Mouse (Mus musculus): ENCODE data around the gene Ephb4. TPM values are rescaled to one million over a fixed set of nuclear protein-coding genes. Genes with fewer than 3 reads are reported as not detected.

Gene Ephb4
- polyA plus RNA-seq (2016; fragmentation: Nextera tagmentation; extraction: Ambion mirVana) = 27.0 and 28.9 TPM in 2 replicates

- peak within 1 kb of the TSS; percentile 81 for H3K4me2 ChIP-seq (replicated peaks)
- peak within 1 kb of the TSS; percentile 76 for H3K4me3 ChIP-seq
- H3K4me1 ChIP-seq = peaks cover 41% of the 10 kb centered on the region
- peak within 1 kb of the TSS; percentile 94 for H3K9ac ChIP-seq (replicated peaks)
- ATAC-seq (ENCODE audit: low FRiP score, low read depth) = peak; percentile 94
- peaks cover 13% of the 10 kb centered on the region for H3K36me3 ChIP-seq
- H3K27ac ChIP-seq (replicated peaks) = peak within 1 kb of the TSS; percentile 79
- peaks cover 4% of the 10 kb centered on the region; the same call in 1 of the 2 replicates for H3K27me3 ChIP-seq
- H3K9me3 ChIP-seq = no peaks in the 10 kb centered on the region
- 1% methylated on average over 31 of the region's 32 CpGs for WGBS
Observed at GRCm38 (mm10) chr5:137349384-137350204, at the start of gene Ephb4. Gene Ephb4 (plus strand): TSS chr5:137350109.

- Histone ChIP-seq H3K9ac (replicated peaks) (no peak overlapping the region), H3K4me3 (no peak overlapping the region)
- 0 out of 2 replicates have a peak, but pooled peaks have one; percentile 44 for ATAC-seq (ENCODE audit: low FRiP score, low read depth)
Observed at GRCm38 (mm10) chr5:137301253-137301652, 48.7 kb upstream of the Ephb4 start.

GRCm38 (mm10) chr5:137303609-137304008 lies 46.3 kb upstream of the Ephb4 start:
- Histone ChIP-seq H3K4me3 (no peak overlapping the region), H3K9ac (replicated peaks) (peak overlapping the region; percentile 43; the same call in 1 of the 2 replicates), H3K9me3 (no peaks in the 10 kb centered on the region), H3K4me1 (peaks cover 28% of the 10 kb centered on the region), H3K27me3 (no peaks in the 10 kb centered on the region), H3K4me2 (replicated peaks) (no peak overlapping the region), H3K27ac (replicated peaks) (no peak overlapping the region), H3K36me3 (peaks cover 65% of the 10 kb centered on the region)
- ATAC-seq (ENCODE audit: low FRiP score, low read depth) = no peak
- WGBS = 84% methylated on average over 4 of the region's 4 CpGs

More at GRCm38 (mm10) chr5:137301253-137301652, 48.7 kb upstream of the Ephb4 start:
- Histone ChIP-seq H3K4me1 (peaks cover 26% of the 10 kb centered on the region), H3K27ac (replicated peaks) (no peak overlapping the region), H3K36me3 (peaks cover 86% of the 10 kb centered on the region), H3K9me3 (no peaks in the 10 kb centered on the region), H3K4me2 (replicated peaks) (no peak overlapping the region), H3K27me3 (no peaks in the 10 kb centered on the region)
- WGBS = 81% methylated on average over 21 of the region's 21 CpGs

- H3K9me3 ChIP-seq = no peaks in the 10 kb centered on the region
- no peak overlapping the region for H3K4me2 ChIP-seq (replicated peaks)
- H3K4me1 ChIP-seq = peaks cover 28% of the 10 kb centered on the region
- no peak overlapping the region for H3K4me3 ChIP-seq
- H3K36me3 ChIP-seq = peaks cover 65% of the 10 kb centered on the region
- H3K27ac ChIP-seq (replicated peaks) = no peak overlapping the region
- WGBS = 90% methylated on average over 3 of the region's 3 CpGs
- no peaks in the 10 kb centered on the region for H3K27me3 ChIP-seq
- ATAC-seq (ENCODE audit: low FRiP score, low read depth) = no peak
- H3K9ac ChIP-seq (replicated peaks) = peak overlapping the region; percentile 43; the same call in 1 of the 2 replicates
Observed at GRCm38 (mm10) chr5:137304165-137304564, 45.7 kb upstream of the Ephb4 start.

GRCm38 (mm10) chr5:137304816-137305215 lies 45.1 kb upstream of the Ephb4 start:
- peaks cover 65% of the 10 kb centered on the region for H3K36me3 ChIP-seq
- H3K9ac ChIP-seq (replicated peaks) = peak overlapping the region; percentile 11; the same call in 1 of the 2 replicates
- 86% methylated on average over 4 of the region's 4 CpGs for WGBS
- H3K27me3 ChIP-seq = no peaks in the 10 kb centered on the region
- H3K9me3 ChIP-seq = no peaks in the 10 kb centered on the region
- ATAC-seq (ENCODE audit: low FRiP score, low read depth) = no peak
- no peak overlapping the region for H3K27ac ChIP-seq (replicated peaks)
- 0 out of 2 replicates have a peak overlapping the region, but pooled peaks have one; percentile 6 for H3K4me3 ChIP-seq
- peaks cover 28% of the 10 kb centered on the region for H3K4me1 ChIP-seq
- peak overlapping the region; percentile 67 for H3K4me2 ChIP-seq (replicated peaks)

- no peaks in the 10 kb centered on the region for H3K27me3 ChIP-seq
- H3K4me3 ChIP-seq = peak overlapping the region; percentile 94
- H3K9me3 ChIP-seq = no peaks in the 10 kb centered on the region
- H3K27ac ChIP-seq (replicated peaks) = no peak overlapping the region
- peak overlapping the region; percentile 67 for H3K4me2 ChIP-seq (replicated peaks)
- H3K9ac ChIP-seq (replicated peaks) = peak overlapping the region; percentile 94; the same call in 1 of the 2 replicates
- ATAC-seq (ENCODE audit: low FRiP score, low read depth) = no peak
- peaks cover 28% of the 10 kb centered on the region for H3K4me1 ChIP-seq
- WGBS = 70% methylated on average over 3 of the region's 3 CpGs
- peaks cover 65% of the 10 kb centered on the region for H3K36me3 ChIP-seq
Observed at GRCm38 (mm10) chr5:137305822-137306221, 44.1 kb upstream of the Ephb4 start.

GRCm38 (mm10) chr5:137306439-137307005 lies 43.4 kb upstream of the Ephb4 start:
- H3K4me3 ChIP-seq = peak overlapping the region; percentile 94
- no peak for ATAC-seq (ENCODE audit: low FRiP score, low read depth)
- H3K27ac ChIP-seq (replicated peaks) = peak overlapping the region; percentile 96
- H3K9me3 ChIP-seq = no peaks in the 10 kb centered on the region
- peak overlapping the region; percentile 94 for H3K9ac ChIP-seq (replicated peaks)
- peaks cover 28% of the 10 kb centered on the region for H3K4me1 ChIP-seq
- peak overlapping the region; percentile 67 for H3K4me2 ChIP-seq (replicated peaks)
- 17% methylated on average over 12 of the region's 12 CpGs for WGBS
- no peaks in the 10 kb centered on the region for H3K27me3 ChIP-seq
- peaks cover 60% of the 10 kb centered on the region for H3K36me3 ChIP-seq

GRCm38 (mm10) chr5:137307071-137307912 lies 42.6 kb upstream of the Ephb4 start, which contains the start of gene Srrt:
Gene Srrt (minus strand): TSS chr5:137307674.
- no peaks in the 10 kb centered on the region for H3K27me3 ChIP-seq
- ATAC-seq (ENCODE audit: low FRiP score, low read depth) = peak; percentile 88
- peaks cover 34% of the 10 kb centered on the region for H3K4me1 ChIP-seq
- WGBS = under 1% methylated on average over 56 of the region's 72 CpGs
- H3K36me3 ChIP-seq = peaks cover 56% of the 10 kb centered on the region
- peak within 1 kb of the TSS; percentile 67 for H3K4me2 ChIP-seq (replicated peaks)
- peak within 1 kb of the TSS; percentile 96 for H3K27ac ChIP-seq (replicated peaks)
- H3K9me3 ChIP-seq = no peaks in the 10 kb centered on the region
- peak within 1 kb of the TSS; percentile 94 for H3K4me3 ChIP-seq
- H3K9ac ChIP-seq (replicated peaks) = peak within 1 kb of the TSS; percentile 94

GRCm38 (mm10) chr5:137308356-137308755 lies 41.6 kb upstream of the Ephb4 start:
- H3K36me3 ChIP-seq = peaks cover 45% of the 10 kb centered on the region
- WGBS = 98% methylated on average over 4 of the region's 4 CpGs
- H3K9ac ChIP-seq (replicated peaks) = peak overlapping the region; percentile 94
- peak overlapping the region; percentile 67 for H3K4me2 ChIP-seq (replicated peaks)
- H3K27ac ChIP-seq (replicated peaks) = peak overlapping the region; percentile 96; the same call in 1 of the 2 replicates
- H3K27me3 ChIP-seq = no peaks in the 10 kb centered on the region
- H3K9me3 ChIP-seq = no peaks in the 10 kb centered on the region
- no peak for ATAC-seq (ENCODE audit: low FRiP score, low read depth)
- peak overlapping the region; percentile 94 for H3K4me3 ChIP-seq
- peaks cover 44% of the 10 kb centered on the region for H3K4me1 ChIP-seq

GRCm38 (mm10) chr5:137313466-137314192 lies 36.3 kb upstream of the Ephb4 start:
- peaks cover 40% of the 10 kb centered on the region for H3K4me1 ChIP-seq
- WGBS = 3% methylated on average over 22 of the region's 22 CpGs
- peak overlapping the region; percentile 80 for H3K27ac ChIP-seq (replicated peaks)

More at GRCm38 (mm10) chr5:137313466-137314192, 36.3 kb upstream of the Ephb4 start:
- H3K4me3 ChIP-seq = peak overlapping the region; percentile 51
- no peaks in the 10 kb centered on the region for H3K9me3 ChIP-seq
- H3K36me3 ChIP-seq = peaks cover 40% of the 10 kb centered on the region
- H3K9ac ChIP-seq (replicated peaks) = peak overlapping the region; percentile 74
- peaks cover 11% of the 10 kb centered on the region; the same call in 1 of the 2 replicates for H3K27me3 ChIP-seq
- peak; percentile 61 for ATAC-seq (ENCODE audit: low FRiP score, low read depth)
- peak overlapping the region; percentile 73 for H3K4me2 ChIP-seq (replicated peaks)
